Mouse (Mus musculus) ES-E14 (cell line): Measurements from ENCODE around the gene Smarcd1.

Source experiments
- CHD2 ChIP-seq: IDR thresholded peaks from 2 replicates; pipeline ENCODE4 v1.6.1; 2014; ENCODE audit warnings: mild to moderate bottlenecking, low read depth, low read length, inconsistent platforms
- MAFK ChIP-seq: IDR thresholded peaks from 2 replicates; pipeline ENCODE4 v1.6.1; 2014; ENCODE audit warnings: mild to moderate bottlenecking, low read depth, low read length, inconsistent platforms; ENCODE audit not compliant: insufficient read depth

- TF ChIP-seq MAFK (no peak), CHD2 (no peak)
These were observed 22.5 kb downstream of the Smarcd1 start for GRCm38 (mm10) chr15:99724292-99725021.
